Mouse (Mus musculus): Measurements from ENCODE around the gene Zfp428.

Gene Zfp428

GRCm38 (mm10) chr7:24551985-24552759 lies 45.4 kb downstream of the Zfp428 start:
- no peak for DNase-seq (ENCODE audit: low spot score)

GRCm38 (mm10) chr7:24555786-24556185 lies 49.0 kb downstream of the Zfp428 start:
- DNase-seq (ENCODE audit: low spot score) = no peak

- DNase-seq (ENCODE audit: low spot score) = no peak
Observed at GRCm38 (mm10) chr7:24561450-24561849, 54.6 kb downstream of the Zfp428 start.

- no peak for DNase-seq (ENCODE audit: low spot score)
Observed at GRCm38 (mm10) chr7:24563191-24563836, 56.5 kb downstream of the Zfp428 start.

GRCm38 (mm10) chr7:24563837-24564206 lies 57.0 kb downstream of the Zfp428 start:
- no peak for DNase-seq (ENCODE audit: low spot score)

- DNase-seq (ENCODE audit: low spot score) = peak; percentile 69
Observed at GRCm38 (mm10) chr7:24564607-24565265, 57.9 kb downstream of the Zfp428 start.
